Mouse (Mus musculus): ENCODE measurements around the gene Ncf4. TPM values are rescaled to one million over a fixed set of nuclear protein-coding genes. Genes with fewer than 3 reads are reported as not detected.
A peak's percentile ranks its signal among the peaks of the same experiment; 100 is the strongest.

Gene Ncf4
- total RNA-seq, 2 experiments from 2014 or later: 73.5 to 122 TPM

GRCm38 (mm10) chr15:78305341-78305933, 60.8 kb downstream of the Ncf4 start, which contains the start of gene Csf2rb2:
Gene Csf2rb2, minus strand, starts transcription at chr15:78305721.
- ATAC-seq (replicated peaks; ENCODE audit: poor library complexity, severe bottlenecking): peak; percentile 86

- ATAC-seq (replicated peaks; ENCODE audit: poor library complexity, severe bottlenecking): no peak
Observed at GRCm38 (mm10) chr15:78309865-78310264, 65.3 kb downstream of the Ncf4 start.

DNA sequence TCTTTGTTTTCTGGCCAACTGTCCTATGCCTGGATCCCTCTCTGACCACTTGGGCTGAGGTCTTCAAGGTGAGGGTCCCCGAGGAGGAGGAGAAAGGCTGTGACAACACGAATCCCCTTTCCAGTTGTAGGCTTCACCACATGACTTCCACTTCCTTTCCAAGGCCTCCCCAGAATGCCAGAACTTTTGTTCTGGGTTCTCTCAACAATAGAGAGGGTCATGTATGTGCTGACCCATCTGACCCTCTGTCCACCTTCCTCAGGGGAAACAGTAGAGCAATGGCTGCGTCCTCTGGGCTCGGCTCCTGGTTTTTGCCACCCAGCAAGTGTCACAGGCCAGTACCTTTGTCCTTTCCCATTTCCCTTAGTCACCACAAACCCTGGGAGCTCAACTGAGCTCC, 66.4 kb downstream of the Ncf4 start:
- no peak for ATAC-seq (replicated peaks; ENCODE audit: poor library complexity, severe bottlenecking)

Other genes with a start within 250 kb of the Ncf4 start
- not detected in 2 replicates for gene Cacng2, start 124.8 kb upstream of the Ncf4 start, total RNA-seq (2014; fragmentation: Nextera tagmentation)
- gene Cacng2, start 124.8 kb upstream of the Ncf4 start, total RNA-seq (2017): not detected in 2 replicates
- gene Ift27, start 70.7 kb upstream of the Ncf4 start, total RNA-seq (2014; fragmentation: Nextera tagmentation): 53.3 and 75.4 TPM in 2 replicates
- 10.8 and 16.3 TPM in 2 replicates for gene Ift27, start 70.7 kb upstream of the Ncf4 start, total RNA-seq (2017)
- gene Pvalb, start 38.4 kb upstream of the Ncf4 start, total RNA-seq (2014; fragmentation: Nextera tagmentation): not detected in 2 replicates
- gene Pvalb, start 38.4 kb upstream of the Ncf4 start, total RNA-seq (2017): not detected in 2 replicates
- gene Csf2rb2, start 60.9 kb downstream of the Ncf4 start, total RNA-seq (2014; fragmentation: Nextera tagmentation): 7.8 and 10.7 TPM in 2 replicates
- gene Csf2rb2, start 60.9 kb downstream of the Ncf4 start, total RNA-seq (2017): 1.6 and 4.1 TPM in 2 replicates
- gene Csf2rb, start 81.0 kb downstream of the Ncf4 start, total RNA-seq (2014; fragmentation: Nextera tagmentation): 90.5 and 114 TPM in 2 replicates
- 57.3 and 137 TPM in 2 replicates for gene Csf2rb, start 81.0 kb downstream of the Ncf4 start, total RNA-seq (2017)
- not detected in 2 replicates for gene Tex33, start 151.1 kb downstream of the Ncf4 start, total RNA-seq (2014; fragmentation: Nextera tagmentation)
- gene Tex33, start 151.1 kb downstream of the Ncf4 start, total RNA-seq (2017): not detected in 2 replicates
- 18.7 and 29.9 TPM in 2 replicates for gene Tst, start 161.1 kb downstream of the Ncf4 start, total RNA-seq (2014; fragmentation: Nextera tagmentation)
- 12.6 and 16.5 TPM in 2 replicates for gene Tst, start 161.1 kb downstream of the Ncf4 start, total RNA-seq (2017)
- 8.4 and 9.1 TPM in 2 replicates for gene Mpst, start 161.6 kb downstream of the Ncf4 start, total RNA-seq (2014; fragmentation: Nextera tagmentation)
- 26.2 and 30.2 TPM in 2 replicates for gene Mpst, start 161.6 kb downstream of the Ncf4 start, total RNA-seq (2017)
- 13.0 and 27.4 TPM in 2 replicates for gene Kctd17, start 183.8 kb downstream of the Ncf4 start, total RNA-seq (2014; fragmentation: Nextera tagmentation)
- 8.3 and 15.4 TPM in 2 replicates for gene Kctd17, start 183.8 kb downstream of the Ncf4 start, total RNA-seq (2017)
- gene Tmprss6, start 223.8 kb downstream of the Ncf4 start, total RNA-seq (2014; fragmentation: Nextera tagmentation): not detected in 2 replicates
- not detected in 2 replicates for gene Tmprss6, start 223.8 kb downstream of the Ncf4 start, total RNA-seq (2017)